Mouse (Mus musculus) c-Kit-negative CD71-positive TER-119-positive erythroid progenitor cells, embryonic 14.5 days (primary cell): ENCODE results near the gene Baz2b.

Experiments
- DNase-seq: peaks from one replicate; pipeline ENCODE4 v3.0.0-alpha.2; 2013; ENCODE audit warnings: low read depth, low spot score

Gene Baz2b

GRCm38 (mm10) chr2:60053222-60054010 lies 156.2 kb downstream of the Baz2b start:
- no peak for DNase-seq

- no peak for DNase-seq
Observed at GRCm38 (mm10) chr2:60050667-60051460, 158.8 kb downstream of the Baz2b start.

- no peak for DNase-seq
Observed at GRCm38 (mm10) chr2:60049889-60050288, 159.8 kb downstream of the Baz2b start.

GRCm38 (mm10) chr2:60049351-60049750 lies 160.3 kb downstream of the Baz2b start:
- no peak for DNase-seq

GRCm38 (mm10) chr2:60045995-60046394 lies 163.6 kb downstream of the Baz2b start:
- no peak for DNase-seq

- DNase-seq, result no peak
Observed at GRCm38 (mm10) chr2:60044988-60045387, 164.7 kb downstream of the Baz2b start.

GRCm38 (mm10) chr2:60044540-60044939 lies 165.1 kb downstream of the Baz2b start:
- DNase-seq, result no peak

- DNase-seq, result no peak
Observed at GRCm38 (mm10) chr2:60042699-60043098, 166.9 kb downstream of the Baz2b start.

GRCm38 (mm10) chr2:60041485-60042274 lies 168.0 kb downstream of the Baz2b start:
- no peak for DNase-seq

- DNase-seq, result no peak
Observed at GRCm38 (mm10) chr2:60040162-60040561, 169.5 kb downstream of the Baz2b start.

- no peak for DNase-seq
Observed at GRCm38 (mm10) chr2:60037011-60037551, 172.6 kb downstream of the Baz2b start.

GRCm38 (mm10) chr2:60036361-60036760 lies 173.3 kb downstream of the Baz2b start:
- DNase-seq, result no peak

GRCm38 (mm10) chr2:60030991-60031390 lies 178.6 kb downstream of the Baz2b start:
- no peak for DNase-seq

GRCm38 (mm10) chr2:60029020-60029419 lies 180.6 kb downstream of the Baz2b start:
- no peak for DNase-seq

GRCm38 (mm10) chr2:60027166-60027565 lies 182.5 kb downstream of the Baz2b start:
- DNase-seq, result no peak

GRCm38 (mm10) chr2:60026554-60026953 lies 183.1 kb downstream of the Baz2b start:
- DNase-seq, result no peak

- DNase-seq, result no peak
Observed at GRCm38 (mm10) chr2:60023777-60024176, 185.9 kb downstream of the Baz2b start.

GRCm38 (mm10) chr2:60021556-60021955 lies 188.1 kb downstream of the Baz2b start:
- DNase-seq, result no peak

GRCm38 (mm10) chr2:60021138-60021537 lies 188.5 kb downstream of the Baz2b start:
- DNase-seq, result no peak

- DNase-seq, result no peak
Observed at GRCm38 (mm10) chr2:60019546-60020250, 189.9 kb downstream of the Baz2b start.

- DNase-seq, result no peak
Observed at GRCm38 (mm10) chr2:60018875-60019501, 190.7 kb downstream of the Baz2b start.
